Mouse (Mus musculus) monocyte, adult 5-6 weeks (primary cell): ENCODE results near the gene Gm12248. TPM values are rescaled to one million over a fixed set of nuclear protein-coding genes. Genes with fewer than 3 reads are reported as not detected.

ENCODE experiments used
- ATAC-seq: fragments of 153-309, 156-312 bp; replicated peaks from 2 replicates; pipeline ENCODE4 v1.8.0; 2017; ENCODE audit warnings: mild to moderate bottlenecking; ENCODE audit not compliant: low TSS enrichment, insufficient number of reproducible peaks, severe bottlenecking, poor library complexity, low FRiP score
- total RNA-seq: library from RNA; stranded (forward); fragments of 200-1000, 200-491, 200-594 nt; gene quantifications from 3 replicates; pipeline ENCODE4 v1.2.3, GENCODE M21; 2017

The Gm12248 gene
- total RNA-seq, 1 experiment from 2014 or later: not detected

DNA sequence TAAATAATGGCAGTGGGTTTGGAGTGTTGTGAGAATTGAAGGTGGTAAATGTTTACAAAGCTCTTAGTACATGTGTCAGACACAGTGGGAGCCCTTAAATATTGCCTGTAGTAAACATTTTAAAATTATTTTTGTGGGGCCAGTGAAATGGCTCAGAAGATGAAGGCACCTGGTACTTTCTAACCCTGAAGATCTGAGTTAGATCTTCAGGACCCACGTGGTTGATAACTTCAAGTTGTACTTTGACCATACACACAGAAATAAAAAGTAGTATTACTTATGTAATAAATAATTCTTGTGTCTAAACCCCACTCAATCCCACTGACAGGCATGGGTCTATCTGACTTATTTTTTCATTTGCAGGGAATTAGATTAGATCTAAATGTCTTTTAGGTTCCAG is 78.3 kb downstream of the Gm12248 start:
- ATAC-seq: no peak

Other genes starting within 250 kb of the Gm12248 start
- gene Larp1, start 84.1 kb downstream of the Gm12248 start, total RNA-seq: 26.3 to 50.9 TPM (median 33.5 TPM) in 3 replicates
- gene Cnot8, start 11.0 kb upstream of the Gm12248 start, total RNA-seq: 84.4 to 93.8 TPM (median 89.2 TPM) in 3 replicates
- gene Gemin5, start 75.4 kb upstream of the Gm12248 start, total RNA-seq: 7.1 to 12.0 TPM (median 7.2 TPM) in 3 replicates
- gene Mrpl22, start 78.5 kb upstream of the Gm12248 start, total RNA-seq: 19.8 to 46.1 TPM (median 30.4 TPM) in 3 replicates
- gene Igtp, start 106.4 kb upstream of the Gm12248 start, total RNA-seq: 18.7 to 31.1 TPM (median 19.5 TPM) in 3 replicates
- gene Irgm2, start 106.5 kb upstream of the Gm12248 start, total RNA-seq: 8.8 to 21.7 TPM (median 12.9 TPM) in 3 replicates
- not detected in 3 replicates for gene 4930438A08Rik, start 181.7 kb upstream of the Gm12248 start, total RNA-seq
- 8.4 to 17.0 TPM (median 9.2 TPM) in 3 replicates for gene Zfp692, start 213.9 kb upstream of the Gm12248 start, total RNA-seq
- gene Zfp672, start 237.2 kb upstream of the Gm12248 start, total RNA-seq: 33.9 to 39.8 TPM (median 36.0 TPM) in 3 replicates
- 21.3 to 28.1 TPM (median 21.4 TPM) in 3 replicates for gene Sh3bp5l, start 237.6 kb upstream of the Gm12248 start, total RNA-seq